Mouse (Mus musculus): ENCODE results near the gene Proser2. TPM values are rescaled to one million over a fixed set of nuclear protein-coding genes. Genes with fewer than 3 reads are reported as not detected.

The Proser2 gene
- polyA plus RNA-seq, 1 experiment: 0.94 TPM

- Histone ChIP-seq H3ac (ENCODE audit: control insufficient read depth, insufficient read length) (no peak overlapping the region), H3K4me3 (no peak overlapping the region), H3K36me3 (ENCODE audit: control insufficient read depth, insufficient read depth) (peaks cover 46% of the 10 kb centered on the region), H3K4me2 (ENCODE audit: low read depth) (no peak overlapping the region), H3K79me2 (ENCODE audit: control insufficient read depth, insufficient read depth) (no peaks in the 10 kb centered on the region), H3K27me3 (ENCODE audit: control insufficient read depth, insufficient read depth, insufficient read length) (no peaks in the 10 kb centered on the region)
- TF ChIP-seq POLR2A (IDR thresholded peaks at IDR 0.05; ENCODE audit: insufficient read length, low read depth): no peak
- no peak for TF ChIP-seq MAX (IDR thresholded peaks at IDR 0.05; ENCODE audit: low read depth)
- TF ChIP-seq USF1 (IDR thresholded peaks at IDR 0.05; ENCODE audit: low read depth): no peak
- TF ChIP-seq MYOD1 (IDR thresholded peaks at IDR 0.05; ENCODE audit: control insufficient read depth in 1 of 3, insufficient read length in 2 of 3, low read depth in 2 of 3): no peak
- TF ChIP-seq TCF12 (IDR thresholded peaks at IDR 0.05; ENCODE audit: insufficient read depth, poor library complexity, severe bottlenecking): no peak
- no peak for TF ChIP-seq REST (IDR thresholded peaks at IDR 0.05; ENCODE audit: insufficient read depth, insufficient read length)
- no peak for TF ChIP-seq TCF3 (IDR thresholded peaks at IDR 0.05; ENCODE audit: insufficient read length, low read depth)
- TF ChIP-seq SRF (IDR thresholded peaks at IDR 0.05; ENCODE audit: control insufficient read depth, insufficient read length, low read depth): no peak
- no peak for TF ChIP-seq CEBPB (IDR thresholded peaks at IDR 0.05; ENCODE audit: insufficient read depth, poor library complexity, severe bottlenecking)
- TF ChIP-seq POLR2AphosphoS2 (IDR thresholded peaks at IDR 0.05; ENCODE audit: insufficient read length, low read depth): no peak
- no peak for TF ChIP-seq MYOG (IDR thresholded peaks at IDR 0.05; ENCODE audit: control insufficient read depth in 1 of 3, insufficient read depth in 1 of 3, insufficient read length in 2 of 3, low read depth in 2 of 3)
- no peak for TF ChIP-seq E2F4 (IDR thresholded peaks at IDR 0.05; ENCODE audit: insufficient read depth)
These were observed 81.0 kb downstream of the Proser2 start for GRCm38 (mm10) chr2:6049018-6049417.

- Histone ChIP-seq H3K79me2 (ENCODE audit: control insufficient read depth, insufficient read depth) (no peaks in the 10 kb centered on the region), H3K4me3 (no peak overlapping the region), H3K27me3 (ENCODE audit: control insufficient read depth, insufficient read depth, insufficient read length) (no peaks in the 10 kb centered on the region), H3ac (ENCODE audit: control insufficient read depth, insufficient read length) (no peak overlapping the region), H3K4me2 (ENCODE audit: low read depth) (no peak overlapping the region), H3K36me3 (ENCODE audit: control insufficient read depth, insufficient read depth) (peaks cover 46% of the 10 kb centered on the region)
- TF ChIP-seq TCF12 (IDR thresholded peaks at IDR 0.05; ENCODE audit: insufficient read depth, poor library complexity, severe bottlenecking) (no peak), MYOD1 (IDR thresholded peaks at IDR 0.05; ENCODE audit: control insufficient read depth in 1 of 3, insufficient read length in 2 of 3, low read depth in 2 of 3) (no peak), TCF3 (IDR thresholded peaks at IDR 0.05; ENCODE audit: insufficient read length, low read depth) (no peak), REST (IDR thresholded peaks at IDR 0.05; ENCODE audit: insufficient read depth, insufficient read length) (no peak), SRF (IDR thresholded peaks at IDR 0.05; ENCODE audit: control insufficient read depth, insufficient read length, low read depth) (no peak), CEBPB (IDR thresholded peaks at IDR 0.05; ENCODE audit: insufficient read depth, poor library complexity, severe bottlenecking) (no peak), MYOG (IDR thresholded peaks at IDR 0.05; ENCODE audit: control insufficient read depth in 1 of 3, insufficient read depth in 1 of 3, insufficient read length in 2 of 3, low read depth in 2 of 3) (no peak), MAX (IDR thresholded peaks at IDR 0.05; ENCODE audit: low read depth) (no peak), USF1 (IDR thresholded peaks at IDR 0.05; ENCODE audit: low read depth) (no peak), POLR2AphosphoS2 (IDR thresholded peaks at IDR 0.05; ENCODE audit: insufficient read length, low read depth) (no peak), E2F4 (IDR thresholded peaks at IDR 0.05; ENCODE audit: insufficient read depth) (no peak), POLR2A (IDR thresholded peaks at IDR 0.05; ENCODE audit: insufficient read length, low read depth) (no peak)
These were observed 81.4 kb downstream of the Proser2 start for GRCm38 (mm10) chr2:6048570-6048969.

Other genes starting within 250 kb of the Proser2 start
- gene Sec61a2, start 234.8 kb downstream of the Proser2 start, polyA plus RNA-seq (2012; fragmentation: generic; extraction: Trizol): 28.2 TPM
- 0.12 TPM for gene Dhtkd1, start 187.4 kb downstream of the Proser2 start, polyA plus RNA-seq (2012; fragmentation: generic; extraction: Trizol)
- gene Upf2, start 178.7 kb downstream of the Proser2 start, polyA plus RNA-seq (2012; fragmentation: generic; extraction: Trizol): 3.8 TPM
- gene Echdc3, start 82.8 kb upstream of the Proser2 start, polyA plus RNA-seq (2012; fragmentation: generic; extraction: Trizol): 2.3 TPM
- gene Usp6nl, start 192.5 kb upstream of the Proser2 start, polyA plus RNA-seq (2012; fragmentation: generic; extraction: Trizol): 7.6 TPM